Mouse (Mus musculus) kidney, postnatal 36 days (tissue): ENCODE measurements around the gene Rnf145.
A peak's percentile ranks its signal among the peaks of the same experiment; 100 is the strongest.

ENCODE experiments used
- DNase-seq, 2 experiments: peaks; one replicate each; pipeline ENCODE4 v3.0.0; 2021 to 2022; ENCODE audit warnings: mixed read lengths in 2 of 2

The Rnf145 gene

DNA sequence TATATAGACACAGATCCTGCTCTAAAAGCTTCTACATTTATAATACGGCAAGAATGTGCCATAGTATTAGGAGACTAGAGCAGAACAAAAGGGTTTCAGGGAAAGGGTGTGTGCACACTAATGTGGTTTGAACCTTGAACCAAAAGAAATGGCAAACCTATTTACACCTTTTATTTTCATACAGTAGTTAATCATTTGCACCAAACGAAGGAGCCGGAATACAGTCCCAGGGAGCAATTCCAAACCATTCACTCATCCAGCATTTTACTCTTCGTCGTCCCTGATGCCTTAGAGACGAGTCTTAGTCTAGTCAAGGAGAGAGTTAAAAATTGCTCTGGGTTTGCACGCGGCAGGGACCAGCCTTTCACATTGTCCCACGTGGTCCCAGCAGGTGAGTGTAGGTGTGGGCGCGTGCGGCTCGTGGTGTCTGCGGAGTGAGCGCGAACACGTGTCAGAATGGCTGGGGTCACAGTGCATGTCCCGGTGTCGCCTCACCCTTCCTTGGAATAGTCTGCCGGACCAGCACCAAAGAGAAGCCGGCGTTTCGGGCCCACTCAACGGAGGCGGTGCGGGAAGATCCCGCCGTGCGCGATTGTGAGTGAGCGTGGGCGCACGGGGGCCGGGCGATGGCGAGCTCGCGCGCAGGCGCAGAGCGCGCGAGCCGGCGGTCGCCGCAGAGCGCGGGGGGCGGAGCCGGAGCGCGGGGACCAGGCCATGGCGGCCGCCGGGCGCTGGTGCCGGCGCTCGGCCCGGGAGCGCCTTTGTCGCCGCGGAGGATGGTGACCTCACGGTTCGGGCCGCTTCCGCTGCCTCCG is at the start of gene Rnf145:
Gene Rnf145 (plus strand): TSS at position 684 of the 815 bp plus-strand sequence.
- DNase-seq = peak; percentile 69 to 86

DNA sequence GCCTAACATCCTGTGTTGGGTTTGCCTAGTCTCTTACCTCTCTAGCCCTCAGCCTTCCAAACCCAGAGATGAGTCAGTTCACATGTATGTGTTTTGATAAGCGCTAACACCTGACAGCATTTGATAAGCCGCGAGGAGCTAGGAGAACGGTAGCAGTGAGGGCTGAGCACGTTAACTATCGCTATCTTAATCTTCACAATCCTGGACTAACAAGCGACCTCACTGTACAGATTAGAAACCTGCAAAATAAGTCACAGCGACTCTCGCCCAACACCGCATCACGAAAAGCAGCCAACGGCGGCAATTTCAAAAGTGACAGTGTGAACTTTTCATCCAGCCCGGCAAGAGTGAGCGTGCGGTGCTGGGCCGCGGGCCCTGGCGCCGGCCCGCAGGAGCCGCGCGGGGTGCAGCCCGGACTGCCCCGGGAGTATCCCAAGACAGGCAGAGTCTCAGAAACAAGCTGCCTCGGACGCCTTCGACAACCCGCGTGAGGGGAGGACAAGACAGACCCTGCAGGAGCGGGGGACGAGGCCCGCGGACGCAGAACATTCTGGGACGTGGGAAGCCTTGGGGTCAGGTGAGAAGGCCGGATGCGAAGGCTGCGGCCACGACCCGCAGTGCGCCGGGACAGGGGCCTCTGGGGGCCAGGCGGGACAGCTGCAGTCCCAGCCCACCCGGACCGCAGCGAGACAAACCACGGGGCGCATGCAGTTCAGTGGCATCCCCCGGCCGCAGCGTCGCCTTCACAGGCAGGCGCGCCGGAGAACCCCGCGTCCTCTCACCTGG is 48.9 kb upstream of the Rnf145 start:
- DNase-seq = peak in 1 of 2 experiments; percentile 12

DNA sequence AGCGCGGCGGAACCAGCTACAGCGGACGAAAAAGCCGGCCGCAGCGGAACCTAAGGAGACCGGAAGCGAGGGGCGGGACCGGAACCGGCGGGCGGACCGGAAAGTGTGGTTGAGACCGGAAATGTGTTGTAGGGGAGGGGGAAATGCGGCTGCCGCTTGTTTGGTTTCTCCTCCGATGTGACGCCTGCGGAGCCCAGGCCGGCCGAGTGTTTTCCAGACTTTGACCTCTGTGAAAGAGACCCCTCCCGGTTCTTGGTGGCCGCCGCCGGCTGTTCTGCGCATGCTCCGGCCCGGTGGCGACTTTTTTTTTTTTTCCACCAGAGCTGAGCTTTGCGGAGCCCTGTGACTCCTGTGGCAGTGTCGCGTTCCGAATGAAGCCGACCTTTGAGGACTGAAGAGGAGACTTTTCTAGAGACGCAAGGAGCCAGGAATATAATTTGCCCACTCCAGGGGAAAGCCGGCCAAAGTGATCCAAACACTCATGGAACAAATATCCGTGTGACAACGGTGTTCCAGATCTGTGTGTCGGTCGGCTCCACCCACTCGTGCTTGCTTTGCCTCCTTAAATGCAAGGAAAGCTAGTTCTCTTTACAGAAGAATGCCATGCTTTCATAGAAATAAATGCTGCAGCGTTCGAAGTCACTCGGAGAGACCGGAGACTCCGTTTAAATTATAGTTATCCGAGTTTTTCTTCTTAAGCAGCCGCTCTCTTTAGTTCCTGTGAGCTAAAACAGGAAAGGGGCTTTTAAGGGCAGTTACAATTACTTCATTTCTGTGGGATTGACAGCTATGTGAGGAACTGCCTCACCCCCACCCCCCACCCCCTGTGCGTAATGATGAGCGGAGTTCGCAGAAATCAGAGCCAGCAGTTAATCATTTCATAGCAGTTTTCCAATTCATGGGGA is 48.1 kb upstream of the Rnf145 start, which contains the start of gene Ublcp1:
Gene Ublcp1 (minus strand): TSS at position 67 of the 905 bp plus-strand sequence.
- peak; percentile 97 for DNase-seq

DNA sequence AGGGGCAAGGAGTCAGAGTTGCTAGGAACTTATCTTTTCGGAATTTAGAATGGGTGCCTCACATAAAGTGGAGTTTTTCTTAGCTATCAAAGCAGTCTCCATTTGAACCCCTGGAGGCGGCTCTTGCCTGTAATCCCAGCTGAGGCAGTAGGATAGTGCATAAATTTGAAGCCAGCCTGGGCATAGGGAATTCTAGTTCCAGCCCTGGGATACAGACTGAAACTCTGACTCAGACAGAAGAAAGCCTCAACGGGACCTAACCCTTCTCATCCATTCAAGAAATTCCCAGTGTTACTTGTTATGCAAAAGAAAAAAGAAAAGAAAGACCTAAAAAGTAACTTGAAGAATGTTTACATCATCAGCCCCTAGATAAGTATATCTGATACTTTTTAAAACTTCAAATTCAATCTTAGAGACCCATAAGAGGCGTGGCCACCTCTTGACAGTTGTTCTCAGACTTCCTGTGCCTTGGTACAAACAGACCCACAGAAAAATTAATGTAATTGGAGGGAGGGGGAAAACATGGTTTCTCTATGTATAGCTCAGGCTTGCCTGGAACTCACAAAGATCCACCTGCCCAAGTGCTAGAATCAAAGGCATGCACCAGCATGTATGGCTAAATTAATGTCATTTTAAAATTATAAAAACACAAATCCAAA is 47.3 kb upstream of the Rnf145 start:
- peak; percentile 11 to 15 for DNase-seq

DNA sequence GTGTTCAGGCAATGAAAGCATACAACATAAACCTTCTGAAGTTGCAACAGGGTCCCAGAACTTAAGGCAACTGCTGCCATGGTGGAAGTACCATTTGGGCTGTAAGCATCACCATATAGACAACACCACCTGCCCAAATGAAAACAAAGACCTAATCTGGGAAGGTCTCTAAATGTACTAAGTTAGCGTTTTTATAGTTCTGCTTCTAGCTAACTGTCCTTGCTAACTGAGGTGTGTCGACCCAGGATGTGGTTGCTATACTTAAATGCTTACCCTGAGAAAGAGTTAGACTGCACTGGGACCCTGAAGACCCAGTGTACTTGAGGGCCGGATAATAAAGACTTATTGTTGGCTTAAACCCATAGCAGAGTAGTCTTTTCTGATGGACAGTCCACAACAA is 43.3 kb upstream of the Rnf145 start:
- no peak for DNase-seq

DNA sequence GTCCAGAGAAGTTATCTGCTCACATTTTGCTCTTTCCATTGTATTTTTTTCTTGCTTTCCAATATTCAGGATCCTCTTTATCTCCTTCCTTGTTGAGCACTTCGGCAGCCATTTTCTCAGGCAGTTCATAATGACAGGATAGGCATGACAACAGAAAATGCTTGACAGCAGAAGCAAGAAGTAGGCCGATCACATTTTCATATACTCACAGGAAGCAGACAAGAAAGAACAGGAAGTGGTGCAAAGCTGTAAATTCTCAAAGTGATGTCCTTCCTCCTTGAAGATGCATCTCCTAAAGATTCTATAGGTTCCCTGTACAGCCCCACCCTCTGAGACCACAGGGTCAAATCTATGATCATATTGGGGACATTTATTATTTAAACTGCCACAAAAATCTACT is 42.3 kb upstream of the Rnf145 start:
- DNase-seq = no peak

DNA sequence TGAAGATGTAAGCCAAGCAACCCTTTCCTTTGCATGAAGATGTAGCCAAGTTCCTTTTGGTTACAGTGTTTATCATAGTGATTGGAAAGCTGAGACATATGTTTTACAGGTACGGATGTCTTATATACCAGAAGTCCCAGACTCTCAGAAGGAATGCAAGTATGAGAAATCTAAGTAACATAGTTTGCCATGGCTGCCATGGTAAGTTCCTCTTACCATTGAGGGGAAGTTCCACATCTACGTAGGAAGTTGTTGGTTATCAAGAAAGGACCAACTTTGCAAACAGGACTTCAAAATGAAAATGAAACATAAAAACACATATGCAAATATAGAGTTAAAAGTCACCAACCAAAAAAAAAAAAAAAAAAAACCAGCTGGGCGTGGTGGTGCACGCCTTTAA is 40.4 kb upstream of the Rnf145 start:
- DNase-seq = no peak

DNA sequence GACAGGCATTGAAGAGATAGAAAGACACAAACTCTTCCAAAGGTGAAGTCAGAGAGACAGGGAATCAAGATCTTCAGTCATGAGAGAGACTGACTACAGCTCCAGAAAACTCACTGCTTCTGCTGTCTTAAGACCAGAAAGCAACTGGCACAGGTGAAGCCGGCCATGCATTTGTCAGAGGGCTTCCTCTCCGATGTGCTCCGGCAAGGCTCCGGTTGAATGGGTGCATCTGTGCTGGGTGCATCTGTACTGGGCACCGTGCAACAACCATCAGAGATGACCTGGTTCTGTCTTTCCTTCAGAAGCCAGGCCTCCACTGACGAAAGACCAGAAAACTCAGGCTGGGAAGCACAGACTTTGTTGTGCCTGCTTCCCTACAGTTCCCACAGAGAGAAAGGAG is 38.5 kb upstream of the Rnf145 start:
- DNase-seq = no peak

DNA sequence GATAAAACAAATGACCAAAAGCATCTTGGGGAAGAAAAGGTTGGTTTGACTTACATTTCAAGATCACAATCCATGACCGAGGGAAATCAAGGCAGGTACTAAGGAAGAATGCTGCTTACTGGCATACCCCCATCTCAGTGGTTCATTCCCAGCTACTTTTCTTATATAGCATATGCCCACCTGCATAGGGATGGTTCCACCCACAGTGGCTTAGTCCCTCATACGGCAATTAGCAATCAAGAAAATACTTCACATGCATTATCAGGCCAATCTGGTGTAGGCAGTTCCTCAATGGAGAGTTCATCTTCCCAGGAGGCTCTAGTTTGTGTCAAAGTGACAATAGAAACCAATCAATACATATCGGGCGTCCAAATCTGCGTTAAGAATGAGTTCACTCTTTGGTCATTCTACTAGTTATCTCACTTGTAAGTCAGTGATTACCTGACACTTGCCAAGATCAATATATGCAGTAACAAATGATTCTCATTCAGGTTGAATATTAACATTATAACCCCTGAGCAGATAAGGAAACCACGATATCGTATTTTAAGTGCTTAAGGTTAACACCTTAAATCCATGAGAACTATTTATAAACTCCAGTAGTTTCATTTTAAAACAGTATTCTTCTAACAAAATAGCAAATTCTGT is 33.6 kb upstream of the Rnf145 start:
- DNase-seq = no peak

DNA sequence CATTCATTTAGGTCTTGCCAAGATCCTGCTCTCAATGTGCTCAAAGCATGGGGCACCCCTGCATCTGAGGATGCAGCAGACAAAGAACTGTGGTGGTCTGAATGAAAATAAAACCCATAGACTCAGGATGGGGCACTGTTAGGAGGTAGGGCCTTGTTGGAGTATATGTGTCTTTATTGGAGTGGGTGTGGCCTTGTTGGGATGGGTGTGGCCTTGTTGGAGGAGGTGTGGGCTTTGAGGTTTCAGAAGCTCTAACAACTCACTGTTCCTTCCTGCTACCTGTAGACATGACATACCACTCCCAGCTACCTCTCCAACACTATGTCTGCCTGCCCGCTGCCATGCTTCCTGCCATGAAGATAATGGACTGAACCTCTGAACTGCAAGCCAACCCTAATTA is 29.6 kb upstream of the Rnf145 start:
- no peak for DNase-seq

DNA sequence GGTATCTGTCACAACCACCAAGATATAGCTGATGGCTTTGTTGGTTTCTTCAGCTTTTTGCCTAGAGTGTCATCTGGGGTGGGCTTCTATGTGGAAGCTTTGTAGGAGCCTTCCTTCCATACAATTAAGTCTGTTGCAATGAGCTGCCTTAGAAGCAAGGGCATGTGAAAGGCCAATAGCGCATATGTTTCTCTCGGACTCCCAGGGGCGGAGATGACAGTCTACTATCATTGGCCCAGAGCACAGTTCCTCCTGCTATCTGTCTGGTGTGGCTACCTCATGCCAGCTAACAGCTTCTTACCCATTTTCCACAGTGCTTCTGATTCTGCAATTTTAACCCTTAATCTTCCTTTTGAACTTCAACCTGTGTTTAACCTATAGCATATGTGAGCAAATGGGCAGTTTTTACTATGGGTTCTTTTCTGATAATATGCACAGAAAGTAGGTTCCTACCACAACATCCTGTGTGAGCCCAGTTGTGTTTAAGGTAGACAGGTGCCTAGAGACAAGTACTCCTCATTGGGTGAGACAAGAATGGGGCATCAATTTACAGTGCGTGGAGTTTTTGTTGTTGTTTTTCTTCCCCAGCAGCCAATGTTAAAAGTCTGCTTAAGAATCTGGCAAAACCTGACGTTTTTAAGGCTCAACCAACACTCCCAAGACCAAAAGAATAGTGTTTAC is 24.0 kb upstream of the Rnf145 start:
- DNase-seq = no peak

DNA sequence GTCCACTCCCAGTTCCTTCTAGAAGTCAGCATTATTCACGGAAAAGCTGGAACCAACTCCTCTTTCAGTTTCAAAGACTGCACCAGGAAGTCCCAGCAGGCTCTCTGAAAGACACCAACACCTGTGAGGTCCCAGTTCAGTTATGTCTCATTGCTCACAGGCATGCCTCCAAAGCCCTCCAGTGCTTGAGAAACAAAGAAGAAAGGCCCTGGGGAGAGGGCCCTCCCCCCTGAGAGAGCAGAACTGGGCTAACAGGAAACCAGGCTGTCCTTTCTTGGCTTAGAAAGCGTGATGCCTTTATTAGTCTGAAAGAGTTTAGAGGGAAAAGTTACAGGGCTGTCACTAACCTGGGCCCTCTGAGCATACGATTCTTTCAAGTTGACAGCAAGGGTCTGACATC is 22.5 kb upstream of the Rnf145 start:
- peak; percentile 20 for DNase-seq

DNA sequence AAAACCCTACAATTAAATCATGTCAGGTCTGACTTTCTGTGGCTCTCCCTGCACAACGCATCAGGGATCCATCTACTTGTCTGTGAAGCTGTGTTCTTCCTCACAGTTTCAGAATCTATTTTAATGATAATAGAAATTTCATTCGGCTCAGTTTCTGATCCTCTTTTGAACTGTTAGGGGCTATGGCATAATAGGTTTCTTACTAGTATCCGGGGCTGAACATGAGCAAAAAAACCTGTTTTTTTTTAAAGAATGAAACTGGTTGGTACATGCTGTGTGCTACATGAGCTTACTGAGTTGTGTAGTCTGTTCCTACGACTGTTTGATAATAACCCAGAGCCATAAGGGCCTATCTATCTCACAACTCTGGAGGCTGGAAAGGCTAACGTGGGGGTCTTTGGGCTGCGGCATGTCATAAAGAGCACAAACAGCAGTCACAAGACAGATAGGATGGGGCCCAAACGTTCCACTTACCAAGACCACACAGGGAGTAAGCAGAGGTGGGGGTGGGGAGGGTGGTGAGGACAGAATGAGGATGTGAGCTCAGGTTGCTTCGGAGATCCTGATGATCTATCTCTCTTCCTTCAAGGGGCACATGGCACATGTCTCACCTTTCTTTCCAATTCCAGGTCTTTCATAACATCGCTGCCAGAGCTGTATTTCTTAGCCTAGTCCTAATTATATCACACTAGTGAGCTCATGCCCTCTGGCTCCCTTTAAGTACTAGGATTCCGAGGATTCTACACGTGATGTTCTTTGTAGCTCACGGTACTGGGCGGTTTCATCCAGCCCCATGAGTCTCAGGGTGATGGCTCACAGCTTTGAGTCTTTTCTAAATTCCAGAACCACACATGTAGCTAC is 20.1 kb upstream of the Rnf145 start:
- DNase-seq = no peak

DNA sequence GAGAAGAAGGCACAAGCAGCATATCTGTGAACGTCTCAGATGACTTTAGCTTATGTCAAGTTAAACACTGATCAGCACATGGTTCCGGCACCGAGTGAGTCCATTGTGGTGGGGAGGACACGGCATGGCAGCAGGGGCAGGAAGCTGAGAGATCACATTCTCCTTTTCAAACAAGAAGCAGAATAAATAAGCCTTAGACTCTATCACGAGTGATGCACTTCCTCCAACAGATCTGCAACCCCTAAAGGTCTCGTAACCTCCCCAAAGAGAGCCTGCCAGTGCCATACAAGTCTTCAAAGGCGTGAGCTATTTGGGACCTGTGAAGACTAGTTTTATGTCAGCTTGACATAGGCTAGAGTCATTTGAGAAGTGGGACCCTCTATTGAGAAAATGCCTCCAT is 17.8 kb upstream of the Rnf145 start:
- DNase-seq = no peak

DNA sequence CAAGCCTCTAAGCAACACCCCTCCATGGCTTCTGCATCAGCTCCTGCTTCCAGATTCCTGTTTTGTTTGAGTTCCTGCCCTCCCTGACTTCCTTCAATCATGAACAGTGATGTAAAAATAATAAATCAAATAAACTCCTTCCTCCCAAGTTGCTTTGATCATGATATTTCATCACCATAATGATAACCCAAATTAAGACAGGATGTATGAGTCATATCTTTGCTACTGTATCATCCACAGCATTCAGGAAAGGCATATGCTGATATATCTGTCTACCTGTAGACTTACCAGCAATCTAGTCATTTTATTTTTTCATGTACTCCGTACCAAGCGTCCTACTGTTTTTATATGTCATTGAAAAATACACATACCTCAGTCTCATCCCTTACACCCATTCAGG is 17.3 kb upstream of the Rnf145 start:
- DNase-seq = no peak

DNA sequence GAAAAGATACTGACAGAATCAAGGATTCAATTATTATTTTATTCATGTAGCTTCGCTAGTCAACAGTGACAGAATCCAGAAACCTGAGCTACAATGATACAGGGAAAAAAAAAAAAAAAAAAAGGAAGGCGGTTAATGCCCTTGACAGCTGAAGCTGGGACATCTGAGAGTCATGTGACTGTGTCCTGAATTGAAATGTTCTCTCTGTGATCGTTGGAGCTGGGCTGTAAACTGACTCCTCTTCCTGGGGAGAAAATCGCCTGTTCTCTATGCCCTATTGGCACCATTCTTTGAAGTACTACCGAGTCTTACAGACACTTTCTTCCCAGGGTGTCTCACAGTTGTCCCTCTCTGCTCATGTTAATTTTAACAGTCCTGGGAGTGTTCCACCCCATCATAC is 15.8 kb upstream of the Rnf145 start:
- no peak for DNase-seq

DNA sequence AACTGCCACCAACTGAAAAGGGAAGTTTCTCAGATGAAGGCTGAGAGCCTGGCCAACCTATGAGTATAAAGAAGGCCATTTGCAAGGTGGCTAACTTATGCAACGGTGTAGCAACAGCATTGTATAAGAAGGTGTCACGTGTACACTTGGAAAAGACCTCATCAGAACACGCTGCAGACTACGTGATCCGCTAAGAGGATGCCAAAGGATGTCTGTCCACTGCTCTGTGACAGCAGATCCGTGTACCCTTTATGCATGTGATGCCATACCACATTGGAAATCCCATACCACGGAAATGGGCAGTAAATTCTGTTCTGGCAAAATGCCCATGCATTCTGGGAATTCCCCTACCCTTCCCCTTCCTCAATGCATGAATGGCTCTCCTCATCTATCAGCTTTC is 14.6 kb upstream of the Rnf145 start:
- no peak for DNase-seq

DNA sequence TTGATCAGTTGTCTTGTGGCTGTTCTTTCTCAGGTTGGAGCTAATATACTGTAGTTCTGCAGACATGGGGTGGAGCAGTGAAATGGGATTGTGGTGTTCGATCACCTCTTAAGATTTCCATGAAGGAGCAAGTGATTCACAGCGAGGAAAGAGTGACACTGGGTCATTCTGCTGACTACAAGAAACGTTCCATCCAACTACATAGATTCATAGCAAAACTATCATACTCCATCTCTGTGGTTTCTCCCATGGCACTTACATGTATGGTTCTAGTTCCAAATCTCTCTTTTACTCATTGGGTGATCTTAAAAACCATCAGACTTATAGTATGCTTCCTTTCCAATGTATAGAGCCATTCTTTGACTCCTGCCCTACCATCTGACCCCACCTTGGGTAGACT is 14.0 kb upstream of the Rnf145 start:
- DNase-seq = no peak

DNA sequence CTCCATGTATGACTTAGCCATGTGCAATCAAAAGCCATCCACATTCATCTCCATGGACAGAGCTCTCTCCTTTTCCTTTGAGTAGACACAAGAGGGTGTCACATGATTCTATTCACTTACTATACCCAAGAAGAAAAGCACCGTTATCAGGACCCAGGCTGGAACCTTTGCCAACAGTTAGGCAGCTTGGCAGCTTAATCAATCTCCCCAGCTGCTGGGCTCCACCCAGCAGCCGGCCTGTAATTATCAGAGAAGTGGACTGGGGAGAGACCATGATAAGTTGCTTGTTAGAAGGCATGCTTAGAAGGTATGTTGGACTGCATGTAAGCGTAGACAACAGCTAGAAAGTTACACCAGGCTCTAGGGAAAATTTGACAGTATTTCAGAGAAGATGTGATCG is 9.9 kb upstream of the Rnf145 start:
- no peak for DNase-seq

DNA sequence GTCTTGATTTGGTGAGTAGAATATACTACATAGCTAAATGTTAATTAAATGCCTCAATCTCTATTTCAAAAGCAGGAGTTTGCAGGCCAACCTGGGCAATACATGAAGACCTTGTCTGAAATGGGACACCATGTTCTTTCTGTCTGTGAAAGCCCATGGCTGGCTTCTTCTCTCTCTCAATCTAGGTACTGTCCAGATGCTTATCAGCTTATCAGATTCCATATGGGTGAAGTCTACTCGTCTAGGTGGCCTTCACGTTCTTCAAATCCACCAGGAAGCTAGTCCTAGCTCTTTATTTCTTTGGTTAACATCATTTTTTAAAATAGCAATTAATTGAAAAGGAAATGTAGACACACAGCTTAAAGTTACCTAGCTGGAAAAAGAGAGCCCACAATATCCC is 8.9 kb upstream of the Rnf145 start:
- no peak for DNase-seq
